ENCODE assay signal across 19 mouse cellular contexts in the genomic region with DNA sequence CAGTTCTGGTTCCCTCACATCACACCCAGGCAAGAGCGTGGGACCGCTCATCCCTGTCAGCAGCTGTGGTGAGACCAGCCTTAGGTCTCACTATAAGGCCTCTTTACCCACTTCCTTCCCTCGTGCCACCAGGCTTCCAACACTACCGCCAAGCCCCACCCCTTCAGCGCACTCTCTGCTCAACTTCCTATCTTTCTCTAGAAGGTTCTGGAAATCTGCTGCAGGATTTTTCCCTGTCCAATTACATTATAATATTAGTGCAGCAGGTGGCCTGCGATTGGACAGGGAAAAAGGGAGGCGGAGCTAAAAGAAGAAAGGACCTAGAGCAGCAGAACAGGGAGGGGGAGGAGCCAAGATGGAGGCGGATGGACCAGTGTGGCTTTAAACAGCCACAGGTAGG. TPM values are rescaled to one million over a fixed set of nuclear protein-coding genes. Genes with fewer than 3 reads are reported as not detected.
DNase-seq lines count a peak whose midpoint lies in the region; ATAC-seq and TF ChIP-seq lines count a peak whose summit lies in the region.
"Had no signal": no experiment of that assay in that cellular context is flagged by ENCODE, and none has a peak within 500 bp of the region (broad histone marks: within the 10 kb centered on the region; RNA-seq: fewer than 3 reads in every experiment).

No protein-coding gene starts in this region.

- H3K9ac ChIP-seq in midbrain, postnatal 0 days (replicated peaks; ENCODE audit: low read length, poor library complexity, severe bottlenecking): no peak overlapping the region
- H3K9ac ChIP-seq in midbrain, embryonic 14.5 days (replicated peaks; ENCODE audit: low read length): no peak overlapping the region
- H3K9ac ChIP-seq: heart, embryonic 13.5 days; liver, embryonic 12.5 days; lung, embryonic 15.5 days had no signal

- no peaks in the 10 kb centered on the region; the same call in 1 of the 2 replicates for H3K9me3 ChIP-seq in midbrain, embryonic 10.5 days (replicated peaks)
- H3K9me3 ChIP-seq in midbrain, postnatal 0 days (ENCODE audit: low read length): no peaks in the 10 kb centered on the region
- H3K9me3 ChIP-seq in midbrain, embryonic 14.5 days (ENCODE audit: control insufficient read depth, low read length): no peaks in the 10 kb centered on the region
- H3K9me3 ChIP-seq: heart, embryonic 13.5 days; limb, embryonic 10.5 days; liver, embryonic 12.5 days; lung, embryonic 15.5 days had no signal

- TF ChIP-seq POLR2A in brain, embryonic 14.5 days (IDR thresholded peaks at IDR 0.05; ENCODE audit: borderline replicate concordance, extremely low read depth, insufficient read depth, insufficient read length, poor library complexity, severe bottlenecking): no peak

- peaks cover 64% of the 10 kb centered on the region for H3K4me1 ChIP-seq in midbrain, embryonic 10.5 days
- H3K4me1 ChIP-seq in midbrain, postnatal 0 days (ENCODE audit: insufficient read depth, low read length): peaks cover 18% of the 10 kb centered on the region; the same call in 1 of the 2 replicates
- H3K4me1 ChIP-seq in midbrain, embryonic 14.5 days (ENCODE audit: control insufficient read depth, insufficient read depth, low read length): peaks cover 33% of the 10 kb centered on the region

- no peak for ATAC-seq in midbrain, postnatal 0 days (ENCODE audit: low FRiP score)
- ATAC-seq in CD4-positive, CD25-positive, alpha-beta regulatory T cell, adult 4 months: peak; percentile 62
- no peak for ATAC-seq in midbrain, embryonic 14.5 days (ENCODE audit: low FRiP score, low TSS enrichment)
- ATAC-seq: liver, embryonic 12.5 days had no signal

- WGBS in midbrain, embryonic 10.5 days: 88% methylated on average over 8 of the region's 8 CpGs
- 85% methylated on average over 8 of the region's 8 CpGs for WGBS in midbrain, postnatal 0 days
- WGBS in midbrain, embryonic 14.5 days: 87% methylated on average over 8 of the region's 8 CpGs

- H3K27ac ChIP-seq in midbrain, embryonic 10.5 days (replicated peaks): peak overlapping the region; percentile 71
- H3K27ac ChIP-seq in midbrain, postnatal 0 days (ENCODE audit: low read depth, low read length): no peak overlapping the region
- H3K27ac ChIP-seq in midbrain, embryonic 14.5 days (replicated peaks; ENCODE audit: low read depth, low read length): peak overlapping the region; percentile 64
- H3K27ac ChIP-seq: heart, embryonic 13.5 days; limb, embryonic 10.5 days; liver, embryonic 12.5 days; lung, embryonic 15.5 days; stomach, postnatal 0 days had no signal

- TF ChIP-seq CTCF in midbrain, postnatal 0 days (IDR thresholded peaks at IDR 0.05): no peak
- TF ChIP-seq CTCF in brain, embryonic 14.5 days (IDR thresholded peaks at IDR 0.05; ENCODE audit: borderline replicate concordance, extremely low read depth, insufficient read depth, insufficient read length): no peak

- no peak overlapping the region for H3K4me2 ChIP-seq in midbrain, postnatal 0 days (ENCODE audit: low read depth, low read length, poor library complexity, severe bottlenecking)
- no peak overlapping the region for H3K4me2 ChIP-seq in midbrain, embryonic 14.5 days (ENCODE audit: low read length)
- H3K4me2 ChIP-seq: heart, embryonic 13.5 days; liver, embryonic 12.5 days; lung, embryonic 15.5 days had no signal

- H3K4me3 ChIP-seq in midbrain, embryonic 10.5 days: no peak overlapping the region
- H3K4me3 ChIP-seq in midbrain, postnatal 0 days (ENCODE audit: low read depth, low read length): no peak overlapping the region
- H3K4me3 ChIP-seq in midbrain, embryonic 14.5 days (replicated peaks; ENCODE audit: low read depth, low read length): no peak overlapping the region
- H3K4me3 ChIP-seq: heart, embryonic 13.5 days; limb, embryonic 10.5 days; liver, embryonic 12.5 days; lung, embryonic 15.5 days; myocyte had no signal

- DNase-seq in midbrain, embryonic 10.5 days (ENCODE audit: low spot score): no peak
- no peak for DNase-seq in midbrain, postnatal 0 days (ENCODE audit: low spot score)
- peak; percentile 37 for DNase-seq in brain, embryonic 14.5 days (ENCODE audit: low read depth)
- no peak for DNase-seq in midbrain, embryonic 14.5 days
- no peak for DNase-seq in heart, adult 8-10 months (ENCODE audit: low spot score)
- DNase-seq in frontal cortex, postnatal 14 days (ENCODE audit: low spot score in 2 of 2): no peak
- no peak for DNase-seq in heart, adult 9 months (ENCODE audit: low spot score in 2 of 2)
- DNase-seq: forebrain, postnatal 0 days; gastrocnemius, postnatal 14 days; kidney, adult 8-10 months had no signal

- H3K36me3 ChIP-seq in midbrain, embryonic 10.5 days: no peaks in the 10 kb centered on the region
- H3K36me3 ChIP-seq in midbrain, postnatal 0 days (ENCODE audit: insufficient read depth, low read length): no peaks in the 10 kb centered on the region
- no peaks in the 10 kb centered on the region for H3K36me3 ChIP-seq in midbrain, embryonic 14.5 days (ENCODE audit: control insufficient read depth, insufficient read depth, low read length)
- H3K36me3 ChIP-seq: heart, embryonic 13.5 days; limb, embryonic 10.5 days; liver, embryonic 12.5 days; lung, embryonic 15.5 days had no signal

- peaks cover 66% of the 10 kb centered on the region for H3K27me3 ChIP-seq in midbrain, embryonic 10.5 days (ENCODE audit: low read depth, poor library complexity, severe bottlenecking)
- H3K27me3 ChIP-seq in midbrain, postnatal 0 days (ENCODE audit: insufficient read depth, low read length): no peaks in the 10 kb centered on the region
- H3K27me3 ChIP-seq in midbrain, embryonic 14.5 days (ENCODE audit: control insufficient read depth, insufficient read depth, low read length): no peaks in the 10 kb centered on the region

RNA-seq across cellular contexts. Expression of gene Gm6588, which starts 33.8 kb away (rescaled TPM):
- 0.06 and 0.12 TPM in 2 replicates for polyA plus RNA-seq in midbrain, embryonic 10.5 days (2016; fragmentation: Nextera tagmentation; extraction: Ambion mirVana)
- total RNA-seq in midbrain, postnatal 0 days (2014; rRNA removed): not detected in 2 replicates
- polyA plus RNA-seq in midbrain, postnatal 0 days (2015; fragmentation: Nextera tagmentation; extraction: Ambion mirVana): 0.29 and 0.39 TPM in 2 replicates
- not detected for polyA plus RNA-seq in CD4-positive, CD25-positive, alpha-beta regulatory T cell, adult 4 months (2017; shearing (Covaris generic))
- not detected in 2 replicates for polyA plus RNA-seq in brain, embryonic 14.5 days (2012; rRNA removed)
- 0.26 and 0.61 TPM in 2 replicates for polyA plus RNA-seq in midbrain, embryonic 14.5 days (2014; fragmentation: Nextera tagmentation; extraction: Ambion mirVana)
- total RNA-seq in heart, adult 8-10 months (2022): not detected
- total RNA-seq: adrenal gland, adult 18-20 months; forebrain, postnatal 0 days; gastrocnemius, postnatal 14 days; left cerebral cortex, adult 18-20 months had no signal
- polyA plus RNA-seq: heart, embryonic 13.5 days; limb, embryonic 10.5 days; liver, embryonic 12.5 days; lung, embryonic 15.5 days; myocyte; stomach, postnatal 0 days had no signal
